Mouse (Mus musculus): ENCODE results near the gene Ncmap.
A peak's percentile ranks its signal among the peaks of the same experiment; 100 is the strongest.
"Not testable (repeated sequence)": the region's sequence is repeated elsewhere in the genome, so short reads cannot be mapped to it uniquely, and the experiment has no call there.

Gene Ncmap

GRCm38 (mm10) chr4:135401881-135402280 lies 3.9 kb upstream of the Ncmap start:
- DNase-seq (ENCODE audit: low spot score in 2 of 2) = no peak

GRCm38 (mm10) chr4:135397551-135397950 lies 476 bp downstream of the Ncmap start:
- DNase-seq (ENCODE audit: low spot score in 2 of 2) = no peak

GRCm38 (mm10) chr4:135396303-135396702 lies 1.7 kb downstream of the Ncmap start:
- no peak for DNase-seq (ENCODE audit: low spot score in 2 of 2)

GRCm38 (mm10) chr4:135395375-135395774 lies 2.7 kb downstream of the Ncmap start:
- DNase-seq (ENCODE audit: low spot score in 2 of 2) = no peak

GRCm38 (mm10) chr4:135394666-135395065 lies 3.4 kb downstream of the Ncmap start:
- no peak for DNase-seq (ENCODE audit: low spot score in 2 of 2)

GRCm38 (mm10) chr4:135393381-135393780 lies 4.6 kb downstream of the Ncmap start:
- no peak for DNase-seq (ENCODE audit: low spot score in 2 of 2)

GRCm38 (mm10) chr4:135392801-135393200 lies 5.2 kb downstream of the Ncmap start:
- no peak for DNase-seq (ENCODE audit: low spot score in 2 of 2)

GRCm38 (mm10) chr4:135391014-135391413 lies 7.0 kb downstream of the Ncmap start:
- DNase-seq (ENCODE audit: low spot score in 2 of 2) = no peak

GRCm38 (mm10) chr4:135385614-135386013 lies 12.4 kb downstream of the Ncmap start:
- DNase-seq (ENCODE audit: low spot score in 2 of 2) = no peak

GRCm38 (mm10) chr4:135382316-135382715 lies 15.7 kb downstream of the Ncmap start:
- DNase-seq (ENCODE audit: low spot score in 2 of 2) = peak; percentile 35 to 63

GRCm38 (mm10) chr4:135381355-135381754 lies 16.7 kb downstream of the Ncmap start:
- no peak for DNase-seq (ENCODE audit: low spot score in 2 of 2)

GRCm38 (mm10) chr4:135377241-135377640 lies 20.8 kb downstream of the Ncmap start:
- DNase-seq (ENCODE audit: low spot score in 2 of 2) = no peak

- DNase-seq (ENCODE audit: low spot score in 2 of 2) = no peak
These were observed 22.6 kb downstream of the Ncmap start for GRCm38 (mm10) chr4:135375444-135375843.

- DNase-seq (ENCODE audit: low spot score in 2 of 2) = no peak
These were observed 24.7 kb downstream of the Ncmap start for GRCm38 (mm10) chr4:135373299-135373698.

GRCm38 (mm10) chr4:135370372-135370771 lies 27.7 kb downstream of the Ncmap start:
- no peak for DNase-seq (ENCODE audit: low spot score in 2 of 2)

- no peak for DNase-seq (ENCODE audit: low spot score in 2 of 2)
These were observed 35.2 kb downstream of the Ncmap start for GRCm38 (mm10) chr4:135362828-135363227.

GRCm38 (mm10) chr4:135361722-135362121 lies 36.3 kb downstream of the Ncmap start:
- no peak for DNase-seq (ENCODE audit: low spot score in 2 of 2)

GRCm38 (mm10) chr4:135358736-135359135 lies 39.3 kb downstream of the Ncmap start:
- DNase-seq (ENCODE audit: low spot score in 2 of 2) = no peak

GRCm38 (mm10) chr4:135357221-135357920 lies 40.7 kb downstream of the Ncmap start:
- peak; percentile 26 to 28 for DNase-seq (ENCODE audit: low spot score in 2 of 2)

- peak; percentile 32 to 38 for DNase-seq (ENCODE audit: low spot score in 2 of 2)
These were observed 42.0 kb downstream of the Ncmap start for GRCm38 (mm10) chr4:135355886-135356550.

GRCm38 (mm10) chr4:135354751-135355150 lies 43.3 kb downstream of the Ncmap start:
- not testable (repeated sequence) for DNase-seq (ENCODE audit: low spot score in 2 of 2)

GRCm38 (mm10) chr4:135353794-135354450 lies 44.1 kb downstream of the Ncmap start:
- DNase-seq (ENCODE audit: low spot score in 2 of 2) = no peak
